Mouse (Mus musculus) heart, adult 11 months (tissue): ENCODE results near the gene Cherp.

Experiments
- DNase-seq: peaks from one replicate; pipeline ENCODE4 v3.0.0; 2022

Gene Cherp

DNA sequence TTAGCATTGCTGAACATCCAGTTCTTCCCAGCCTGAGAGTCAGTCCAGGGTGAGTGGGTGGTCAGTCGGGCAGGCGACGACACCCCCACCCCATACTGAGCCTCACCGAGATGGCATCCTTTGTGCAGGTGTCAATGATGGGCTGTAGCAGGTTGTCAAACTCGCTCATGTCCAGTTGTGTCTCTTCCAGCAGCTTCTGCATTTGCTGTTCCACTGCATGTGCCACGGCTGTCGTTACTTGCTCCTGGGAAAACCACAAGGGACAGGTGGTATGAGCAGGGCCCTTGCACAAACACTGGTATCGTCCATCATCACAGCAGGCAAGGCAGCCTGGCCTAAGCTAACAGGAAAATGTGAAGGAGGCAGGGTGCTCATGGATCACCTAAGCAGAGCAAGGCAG lies 5.0 kb downstream of the Cherp start:
- no peak for DNase-seq

DNA sequence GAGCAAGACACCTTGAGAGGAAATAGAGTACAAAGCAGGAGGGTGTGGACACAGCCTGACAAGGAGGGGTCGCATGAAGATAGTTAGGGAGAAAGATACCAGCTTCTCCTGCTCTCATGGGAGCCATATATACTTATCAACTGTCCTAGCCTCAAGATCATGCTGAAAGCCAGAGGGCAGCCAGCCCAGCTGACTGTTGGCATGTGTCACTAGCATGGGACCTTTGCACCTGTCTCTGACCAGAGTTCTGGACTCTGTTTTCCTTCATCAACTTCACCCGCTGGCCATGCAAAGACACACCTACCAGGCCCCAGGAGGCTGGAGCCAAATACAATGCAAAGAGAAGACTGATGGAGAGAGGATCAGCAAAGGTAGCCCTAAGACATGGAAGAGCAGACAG lies 5.8 kb downstream of the Cherp start:
- no peak for DNase-seq

DNA sequence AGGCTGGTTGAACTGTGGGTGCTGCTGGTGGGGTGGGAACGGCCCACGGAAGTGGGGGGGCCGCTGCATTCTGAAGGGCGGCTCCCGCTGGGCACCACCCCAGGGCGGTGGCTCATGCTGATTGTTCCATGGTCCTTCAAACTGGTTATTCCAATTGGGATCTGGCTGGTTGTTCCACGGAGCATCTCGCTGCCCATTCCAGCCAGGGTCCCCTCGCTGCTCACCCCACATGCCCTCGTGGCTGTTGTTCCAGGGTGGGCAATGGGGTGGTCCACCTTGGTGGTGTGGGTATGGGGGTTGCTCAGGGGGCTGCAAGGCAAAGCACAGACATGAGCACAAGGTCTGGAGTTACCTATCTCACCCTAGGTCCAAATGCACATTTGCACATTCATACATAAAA lies 10.8 kb downstream of the Cherp start:
- peak; percentile 90 for DNase-seq

DNA sequence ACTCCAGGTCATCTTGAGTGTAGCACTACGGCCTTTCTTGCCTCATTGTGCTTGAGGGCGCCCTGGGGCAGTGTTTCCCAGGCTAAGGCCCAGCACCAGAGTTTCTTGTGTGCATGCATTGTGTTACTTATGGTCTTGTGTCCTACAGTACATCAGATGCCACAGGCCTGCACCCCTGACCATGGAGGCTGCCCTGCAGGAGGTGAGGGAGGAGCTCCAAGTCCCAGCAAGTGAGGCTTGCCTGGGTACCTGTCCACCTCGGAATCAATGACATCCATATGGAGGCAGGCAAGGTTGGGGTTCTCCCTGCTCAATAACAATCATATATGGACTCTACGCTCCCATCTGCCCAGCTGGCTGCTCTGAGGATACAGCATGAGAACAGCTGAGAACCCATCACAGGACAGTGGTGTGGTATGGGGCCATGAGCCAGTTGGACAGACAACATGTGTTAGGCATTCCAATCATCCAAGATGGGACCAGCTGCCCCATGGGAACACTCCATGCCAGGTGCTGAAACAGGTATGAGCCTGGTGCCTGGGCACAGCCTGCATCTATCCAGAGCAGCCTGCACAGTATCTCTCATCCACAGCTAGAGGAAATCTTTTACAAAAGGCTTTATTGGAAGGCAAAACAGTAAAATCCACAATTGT lies 15.0 kb downstream of the Cherp start:
- peak; percentile 83 for DNase-seq

DNA sequence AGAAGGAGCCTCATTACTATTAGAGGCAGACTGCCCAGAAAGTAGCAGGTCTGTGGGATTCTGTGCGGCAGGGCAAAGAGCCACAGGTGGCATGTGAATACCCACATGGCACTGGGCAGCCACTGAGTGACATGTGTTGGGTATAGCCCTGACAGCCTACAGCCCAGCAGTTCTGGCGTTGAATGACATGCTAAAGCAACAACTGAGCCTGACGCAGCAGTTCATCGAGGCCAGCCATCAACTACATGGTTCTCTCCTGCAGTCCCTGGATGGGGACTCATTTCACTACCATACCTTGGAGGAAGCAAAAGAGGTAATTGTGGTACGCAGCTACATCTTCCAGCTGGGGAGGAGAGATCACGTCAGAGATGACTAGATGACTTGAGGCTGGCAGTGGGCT lies 16.6 kb downstream of the Cherp start:
- no peak for DNase-seq

DNA sequence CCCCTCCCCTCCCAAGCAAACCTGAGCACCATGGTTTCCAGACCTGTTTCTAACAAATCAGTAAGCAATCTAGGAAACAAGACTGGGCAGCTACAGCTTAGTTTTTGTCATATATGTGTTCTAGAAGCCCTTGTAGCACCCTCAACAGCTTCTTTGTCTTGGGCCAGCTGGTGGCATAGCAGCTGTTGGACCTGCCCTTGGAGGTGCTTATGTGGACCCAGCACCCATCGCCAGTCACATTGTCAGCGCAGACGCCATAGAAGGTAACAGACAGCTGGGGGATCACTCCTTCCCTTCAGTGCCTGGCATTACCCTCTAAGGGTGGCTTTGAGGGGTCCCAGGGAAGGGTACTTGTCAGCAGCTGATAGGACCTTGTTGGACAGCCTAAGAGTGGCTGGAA lies 17.2 kb downstream of the Cherp start:
- DNase-seq, result no peak

DNA sequence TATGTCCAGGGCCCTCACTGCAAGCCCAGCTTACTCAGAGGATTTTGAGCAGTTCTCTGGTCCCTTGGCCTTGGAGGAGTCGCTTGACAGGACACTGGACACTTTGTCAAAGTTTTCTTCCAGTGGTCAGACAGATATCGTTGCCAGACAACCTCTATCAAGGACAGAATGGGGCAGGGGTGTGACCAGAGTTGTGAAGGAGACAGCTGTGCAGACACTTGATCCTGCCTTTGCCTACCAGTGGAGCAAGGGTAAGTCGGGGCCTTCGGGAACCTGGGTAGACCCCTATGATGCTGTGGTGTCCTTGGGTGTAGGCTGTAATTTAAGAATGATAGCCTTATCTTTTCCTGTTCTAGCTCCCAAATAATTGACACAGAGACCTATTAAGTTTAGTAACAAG lies 19.7 kb downstream of the Cherp start:
- no peak for DNase-seq

DNA sequence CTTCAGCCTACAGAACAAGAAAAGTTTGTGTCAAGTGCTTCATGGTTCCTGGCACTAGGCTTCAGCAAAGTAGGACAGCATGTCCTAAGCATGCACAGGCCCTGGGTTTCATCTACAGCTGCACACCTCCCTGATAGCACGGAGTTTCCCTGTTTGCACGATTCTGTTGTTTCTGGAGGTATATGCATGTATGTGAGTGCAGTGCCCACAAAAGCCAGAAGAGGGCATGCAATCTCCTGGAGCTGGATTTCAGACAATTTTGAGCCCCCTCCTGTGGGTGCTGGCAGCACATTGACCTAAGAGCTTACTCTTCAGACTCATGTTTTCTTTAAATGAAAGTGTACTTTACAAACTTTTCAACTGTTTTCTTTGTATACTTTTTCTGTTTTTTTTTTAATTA lies 21.1 kb downstream of the Cherp start:
- no peak for DNase-seq

DNA sequence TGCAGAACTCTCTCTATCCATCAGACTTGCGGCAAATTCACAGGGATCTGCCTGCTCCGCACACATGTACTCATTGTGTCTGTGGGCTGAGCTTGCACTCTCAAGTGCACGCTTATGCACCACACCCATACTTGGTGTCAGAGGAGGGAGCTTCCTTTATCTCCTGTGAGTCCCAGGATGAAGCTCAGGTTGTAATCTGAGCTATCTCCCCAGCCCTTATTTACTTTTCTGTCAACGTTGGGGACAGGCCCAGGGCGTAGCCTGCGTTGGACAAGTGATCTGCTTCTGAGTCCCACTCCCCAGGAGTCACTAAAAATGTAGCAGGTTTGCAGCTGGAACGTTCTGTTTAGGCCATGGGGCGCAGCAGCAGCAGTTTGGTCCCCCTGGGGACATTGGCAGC lies 23.5 kb downstream of the Cherp start:
- DNase-seq, result no peak

DNA sequence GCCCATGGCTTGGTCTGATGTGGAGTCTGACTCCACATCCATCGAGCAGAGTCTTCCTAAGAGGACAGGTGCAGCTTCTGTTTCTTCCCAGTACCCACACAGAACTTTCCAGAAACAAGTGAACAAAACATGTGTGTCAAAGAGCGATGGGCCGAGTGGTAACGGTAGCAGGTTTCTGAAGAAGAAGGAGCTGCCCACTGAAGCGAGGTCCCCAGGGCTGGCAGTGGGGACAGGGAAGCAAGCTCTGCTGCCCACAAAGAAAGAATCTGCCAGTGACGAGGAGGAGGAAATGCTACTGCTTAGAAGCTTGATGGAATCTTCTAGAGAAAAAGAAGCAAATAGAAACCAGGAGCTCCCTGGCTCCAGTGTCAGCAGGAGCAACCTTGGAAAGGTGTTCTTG lies 30.0 kb downstream of the Cherp start:
- DNase-seq, result no peak

DNA sequence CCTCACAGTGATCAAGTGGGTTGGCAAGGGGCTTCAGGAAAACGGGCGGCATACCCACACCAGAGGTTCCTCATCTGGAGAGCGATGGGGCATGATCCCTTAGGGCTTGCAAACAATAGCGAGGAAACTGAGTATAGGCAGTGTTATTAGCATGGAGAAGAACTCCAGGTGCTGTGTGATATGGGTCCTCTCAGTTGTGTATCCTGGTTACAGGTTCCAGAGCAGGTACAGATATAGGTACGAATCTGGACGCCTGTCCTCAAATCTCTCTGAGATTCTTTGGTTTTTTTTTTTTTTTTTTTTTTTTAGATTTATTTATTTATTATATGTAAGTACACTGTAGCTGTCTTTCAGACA lies 31.1 kb downstream of the Cherp start:
- DNase-seq, result no peak

DNA sequence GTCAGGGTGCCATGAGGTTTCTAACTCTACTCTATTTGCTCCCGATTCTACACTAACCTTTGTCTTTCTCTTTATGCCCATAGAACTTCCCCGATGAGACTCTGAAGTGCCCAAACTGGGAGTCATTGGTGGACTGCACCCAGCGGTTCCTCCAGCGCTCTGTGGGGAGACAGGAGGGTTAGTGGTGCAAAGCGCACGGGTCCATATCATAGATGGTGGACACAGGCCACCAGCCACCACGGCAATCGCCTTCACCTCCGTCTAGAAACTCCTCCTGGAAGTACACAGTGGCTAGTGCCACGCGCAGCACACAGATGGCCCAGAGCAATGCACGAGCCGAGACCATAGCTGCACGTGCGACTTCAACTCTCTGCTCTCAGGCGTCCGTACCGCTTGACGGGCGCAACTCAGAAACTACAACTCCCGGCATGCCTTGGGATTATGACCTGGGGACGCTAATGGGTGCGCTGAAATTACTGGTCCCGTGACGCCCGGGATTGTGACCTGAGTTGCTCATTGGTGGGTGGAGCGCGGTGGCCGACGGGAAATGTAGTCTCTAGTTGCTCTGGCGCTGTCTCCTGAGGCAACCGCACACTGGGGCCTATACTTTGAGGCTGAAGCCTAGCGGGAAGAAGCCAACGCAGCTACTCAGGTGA lies 31.6 kb downstream of the Cherp start, which contains the start of the genes Calr3 and 1700030K09Rik:
Calr3 (minus strand) TSS at position 533 of the 656 bp plus-strand sequence.
1700030K09Rik (plus strand) TSS at position 543 of the 656 bp plus-strand sequence.
- peak; percentile 100 for DNase-seq

DNA sequence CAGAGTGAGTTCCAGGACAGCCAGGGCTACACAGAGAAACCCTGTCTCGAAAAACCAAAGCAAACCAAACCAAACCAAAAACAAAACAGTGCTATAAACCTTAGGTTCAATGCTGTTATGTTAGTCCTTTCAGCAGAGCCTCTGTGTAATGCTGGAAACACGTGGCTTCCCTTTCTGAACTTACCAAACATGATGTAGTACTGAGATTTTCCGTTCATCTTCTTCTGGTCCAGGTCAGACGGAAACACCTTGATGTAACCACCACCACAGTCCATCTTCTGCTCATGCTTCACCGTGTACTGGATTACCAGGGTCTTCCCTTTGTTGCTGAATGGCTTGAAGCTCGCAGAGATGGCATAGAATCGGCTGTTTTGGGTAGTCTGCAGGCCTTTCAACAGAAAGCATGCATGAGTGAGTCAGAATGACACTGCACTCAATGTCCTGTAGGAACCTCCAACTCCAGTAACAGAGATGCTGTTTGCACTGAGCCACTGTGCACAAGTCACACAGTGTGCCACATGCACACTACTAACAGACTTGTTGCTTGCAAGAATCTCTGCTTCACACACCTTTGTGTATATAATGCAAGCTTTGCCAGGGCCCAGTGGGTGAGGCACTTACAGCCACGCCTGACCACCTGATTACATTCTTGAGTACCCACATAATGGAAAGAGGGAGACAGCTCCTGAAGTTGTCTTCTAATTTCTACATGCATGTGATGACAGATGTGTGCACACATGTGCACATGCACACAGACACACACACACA lies 36.6 kb downstream of the Cherp start:
- no peak for DNase-seq

DNA sequence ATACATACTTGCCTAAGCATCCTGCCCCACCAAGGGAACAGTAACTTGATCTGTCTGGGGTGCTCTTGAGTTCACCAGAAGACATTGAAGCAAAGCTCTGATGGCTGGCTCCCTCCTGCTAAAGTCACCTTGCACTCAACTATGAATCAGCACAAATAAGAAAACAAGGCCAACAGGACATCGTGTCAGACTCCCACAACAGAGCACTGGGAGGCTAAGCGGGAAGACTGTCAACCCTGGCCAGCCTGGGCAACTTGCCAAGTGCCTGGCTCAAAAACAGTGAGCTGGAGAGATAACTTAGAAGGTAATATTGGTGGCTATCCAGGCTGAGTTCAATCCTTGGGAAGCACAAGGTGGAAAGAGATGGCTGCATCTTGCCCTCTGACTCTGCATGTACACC lies 40.1 kb downstream of the Cherp start:
- DNase-seq, result peak; percentile 98

DNA sequence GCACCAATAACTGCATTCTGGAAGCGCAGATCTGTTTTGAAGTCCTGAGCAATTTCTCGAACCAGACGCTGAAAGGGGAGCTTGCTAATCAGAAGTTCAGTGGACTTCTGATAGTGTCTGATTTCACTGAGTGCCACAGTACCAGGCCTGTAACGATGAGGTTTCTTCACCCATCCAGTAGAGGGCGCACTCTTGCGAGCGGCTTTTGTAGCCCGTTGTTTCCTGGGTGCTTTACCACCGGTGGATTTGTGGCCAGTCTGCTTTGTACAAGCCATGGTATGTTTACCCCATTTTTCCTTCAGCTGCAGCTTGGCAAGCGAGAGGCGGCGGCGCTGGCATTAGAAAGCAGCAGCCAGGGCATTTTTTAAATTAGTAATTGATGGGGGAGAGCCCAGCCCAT lies 45.4 kb downstream of the Cherp start:
- no peak for DNase-seq

DNA sequence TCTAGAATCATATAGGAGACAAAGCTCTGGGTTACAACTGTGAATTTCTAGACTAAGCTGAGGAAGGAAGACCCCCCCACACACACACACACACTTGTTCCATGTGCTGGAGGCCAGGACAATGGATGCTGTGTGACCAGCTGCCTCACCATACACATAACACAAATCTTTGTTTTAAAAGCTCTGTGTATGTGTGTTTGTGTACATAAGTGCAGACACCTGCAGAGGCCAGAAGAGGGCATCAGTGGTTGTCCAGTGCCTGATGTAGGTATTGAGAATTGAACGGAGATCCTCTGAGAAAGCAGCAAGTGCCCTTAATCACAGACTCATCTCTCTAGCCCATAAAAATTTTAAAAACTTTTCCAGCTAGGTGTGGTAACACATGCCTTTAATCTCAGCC lies 52.1 kb downstream of the Cherp start:
- no peak for DNase-seq

DNA sequence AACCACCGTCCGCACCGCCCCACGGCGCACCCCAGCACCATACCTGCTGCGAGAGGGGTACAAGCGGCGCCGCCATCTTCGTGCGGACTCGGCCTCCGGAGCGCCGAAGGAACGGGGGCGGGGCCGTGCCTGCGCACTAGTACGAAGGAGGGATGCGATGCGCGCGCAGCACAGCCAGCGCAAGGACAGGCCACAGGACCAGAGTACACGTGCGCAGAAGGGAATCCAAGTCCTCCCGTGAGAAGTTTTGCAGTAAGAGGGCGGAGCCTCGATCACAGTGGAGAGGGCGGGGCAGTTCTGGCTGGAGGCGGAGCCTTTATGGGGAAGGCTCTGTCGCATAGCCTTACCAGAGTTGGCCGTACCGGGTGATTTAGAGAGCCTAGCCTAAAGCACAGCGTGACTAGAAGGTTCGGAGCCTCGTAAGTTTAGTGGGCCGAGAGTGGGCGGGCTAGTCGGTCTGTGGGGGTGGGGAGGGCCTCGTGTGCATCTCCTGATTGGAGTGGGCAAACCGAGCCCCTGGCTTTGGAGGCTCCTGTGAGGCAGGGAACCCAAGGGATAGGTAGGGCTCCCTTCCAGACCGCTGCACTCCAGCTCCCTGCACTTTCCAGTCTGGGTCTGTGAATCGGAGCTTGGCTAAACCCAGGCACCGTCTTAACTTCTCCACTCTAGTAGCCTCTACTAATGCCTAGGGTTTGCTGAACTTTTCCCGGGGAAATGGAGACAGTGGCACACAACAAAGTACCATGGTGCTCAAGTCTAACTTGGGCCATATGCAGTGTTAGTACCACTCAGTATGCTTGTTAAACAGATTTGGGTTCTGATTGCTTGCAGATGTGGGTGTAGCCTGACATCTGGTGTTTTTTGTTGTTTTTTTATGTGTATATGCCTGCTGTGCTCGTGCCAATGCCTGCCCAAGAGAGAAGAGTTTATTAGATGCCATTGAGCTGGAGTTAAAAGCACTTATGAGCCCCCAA lies 53.4 kb downstream of the Cherp start, which contains the start of gene Eps15l1:
Eps15l1 (minus strand) TSS at position 99 of the 974 bp plus-strand sequence.
- DNase-seq, result peak; percentile 100

DNA sequence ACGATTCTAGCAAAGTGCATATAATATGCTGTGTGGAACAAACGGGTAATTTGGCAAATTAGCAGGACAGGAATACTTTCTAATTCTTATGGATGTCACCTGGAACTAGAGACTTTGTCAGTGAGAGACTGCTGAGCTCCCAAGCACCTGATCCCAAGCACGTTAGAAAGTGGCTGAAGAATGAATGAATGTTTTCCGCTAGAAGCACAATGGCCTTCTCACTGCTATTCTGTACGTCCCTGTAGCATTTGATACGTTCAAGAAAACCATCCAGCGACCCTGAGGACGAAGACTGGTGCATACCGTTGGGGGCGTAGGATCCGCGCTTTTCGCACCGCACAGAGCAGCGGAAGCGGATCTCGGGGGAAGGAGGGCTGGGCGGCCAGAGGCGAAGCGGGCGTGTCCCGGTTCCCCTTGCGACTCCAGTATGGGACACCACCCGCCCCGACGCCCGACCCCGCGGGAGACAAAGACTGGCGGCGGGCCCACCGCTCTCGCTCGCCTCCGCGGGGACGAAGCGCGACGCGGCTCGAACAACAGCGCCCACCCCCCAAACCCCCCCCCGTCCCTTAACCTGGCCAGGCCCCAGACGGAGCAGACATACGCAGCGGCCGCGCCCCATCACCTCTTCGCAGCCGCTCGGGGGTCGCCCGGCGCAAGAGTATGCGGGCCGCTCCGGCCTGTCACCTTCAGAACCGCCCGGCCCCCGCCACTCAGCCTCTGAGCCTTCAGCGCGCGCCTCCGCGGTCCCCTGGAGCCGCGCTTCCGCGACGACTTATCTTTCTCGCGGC lies 54.3 kb downstream of the Cherp start:
- DNase-seq, result peak; percentile 95

DNA sequence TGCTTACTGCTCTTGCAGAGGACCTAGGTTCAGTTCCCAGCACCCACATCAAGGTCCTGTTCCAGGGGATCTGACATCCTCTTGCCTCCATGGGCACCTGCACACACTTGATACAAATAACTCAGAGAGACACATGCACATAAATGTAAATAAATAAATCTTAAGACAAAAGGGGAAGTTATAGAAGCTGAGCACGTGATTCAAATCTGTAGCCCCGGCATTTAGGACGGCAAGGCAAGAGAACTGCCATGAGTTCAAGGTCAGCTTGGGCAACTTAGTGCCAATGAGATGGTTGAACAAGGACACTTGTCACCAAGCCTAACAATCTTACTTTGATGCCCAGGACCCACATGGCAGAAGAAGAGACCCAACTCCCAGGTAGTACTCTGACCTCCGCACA lies 57.0 kb downstream of the Cherp start:
- no peak for DNase-seq

DNA sequence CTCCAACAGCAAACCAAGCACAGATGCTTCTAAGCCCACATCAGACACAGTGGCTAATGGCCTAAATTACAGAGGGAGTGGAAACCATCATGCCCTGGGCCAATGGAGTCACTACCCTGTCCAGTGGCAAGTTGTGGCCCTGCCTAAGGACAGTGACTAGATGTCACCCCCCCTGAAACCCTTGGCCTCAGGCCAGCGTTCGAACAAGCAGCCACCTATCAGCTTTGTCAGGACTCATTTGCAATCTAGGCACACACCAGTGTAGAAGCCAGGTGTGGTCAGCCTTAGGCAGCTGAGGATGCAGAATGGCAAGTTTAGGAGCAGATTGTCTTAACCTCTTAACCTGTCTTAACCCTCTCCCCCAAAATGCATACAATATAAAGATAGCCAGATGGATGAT lies 59.8 kb downstream of the Cherp start:
- DNase-seq, result no peak

DNA sequence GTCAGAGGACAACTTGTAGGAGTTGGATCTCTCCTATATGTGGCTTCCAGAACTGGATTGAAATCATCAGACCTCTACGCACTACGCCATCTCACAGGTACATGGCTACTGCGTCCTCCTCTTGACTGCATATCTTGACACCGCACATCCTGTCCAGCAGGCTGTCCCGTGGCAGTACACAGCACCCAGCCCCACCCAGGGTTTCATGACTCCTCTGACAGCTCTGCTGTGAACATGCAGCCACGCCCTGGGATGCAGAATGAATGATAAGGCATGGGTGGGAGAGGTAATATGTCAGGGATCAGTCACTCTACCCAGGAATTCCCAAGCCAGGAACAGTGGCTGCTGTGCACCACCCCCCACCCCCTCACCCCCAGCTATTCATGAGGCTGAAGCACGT lies 61.2 kb downstream of the Cherp start:
- DNase-seq, result no peak
